Mouse (Mus musculus): ENCODE data around the gene Ear10. TPM values are rescaled to one million over a fixed set of nuclear protein-coding genes. Genes with fewer than 3 reads are reported as not detected.
"Not testable (repeated sequence)": the region's sequence is repeated elsewhere in the genome, so short reads cannot be mapped to it uniquely, and the experiment has no call there.

Ear10 gene
- polyA plus RNA-seq, 1 experiment from 2014 or later: not detected

- H3K9ac ChIP-seq (ENCODE audit: low read length); H3K9me3 ChIP-seq (replicated peaks; ENCODE audit: control insufficient read depth, low read length); ATAC-seq (replicated peaks; ENCODE audit: extremely low read depth, insufficient read depth, low FRiP score); H3K4me2 ChIP-seq (ENCODE audit: low read depth, low read length); H3K27ac ChIP-seq (ENCODE audit: low read length); H3K36me3 ChIP-seq (ENCODE audit: control insufficient read depth, insufficient read depth); H3K27me3 ChIP-seq (ENCODE audit: control insufficient read depth, insufficient read depth, low read length); H3K4me1 ChIP-seq (ENCODE audit: control insufficient read depth, insufficient read depth, low read length); H3K4me3 ChIP-seq (ENCODE audit: low read length): not testable (repeated sequence)
- 69% methylated on average over 3 of the region's 3 CpGs for WGBS
Measured at GRCm38 (mm10) chr14:43898577-43898976, 24.8 kb downstream of the Ear10 start.

DNA sequence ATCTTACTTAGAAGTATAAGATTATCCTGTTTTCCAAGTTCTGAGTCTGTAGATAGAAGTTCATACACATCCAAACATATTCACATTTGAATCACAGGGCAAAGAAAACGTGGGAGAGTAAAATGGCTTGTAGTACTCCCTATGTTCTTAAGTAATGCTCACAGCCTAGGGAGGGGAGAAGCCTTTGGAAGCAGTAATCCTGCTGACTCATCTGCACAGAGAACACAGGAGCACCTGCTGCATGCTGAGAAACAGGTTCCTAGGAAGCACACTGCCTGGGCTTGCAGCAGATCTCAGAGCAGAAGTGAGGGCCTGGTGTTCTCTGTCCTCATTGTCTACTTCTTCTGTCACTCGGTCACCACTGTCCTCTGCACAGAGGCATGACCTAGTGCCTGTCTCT is 28.0 kb downstream of the Ear10 start:
- H3K36me3 ChIP-seq (ENCODE audit: control insufficient read depth, insufficient read depth); H3K4me2 ChIP-seq (ENCODE audit: low read depth, low read length); H3K4me3 ChIP-seq (ENCODE audit: low read length); ATAC-seq (replicated peaks; ENCODE audit: extremely low read depth, insufficient read depth, low FRiP score); H3K4me1 ChIP-seq (ENCODE audit: control insufficient read depth, insufficient read depth, low read length); H3K27me3 ChIP-seq (ENCODE audit: control insufficient read depth, insufficient read depth, low read length); H3K9ac ChIP-seq (ENCODE audit: low read length); H3K27ac ChIP-seq (ENCODE audit: low read length); H3K9me3 ChIP-seq (replicated peaks; ENCODE audit: control insufficient read depth, low read length): not testable (repeated sequence)
- 46% methylated on average over 1 of the region's 2 CpGs for WGBS

DNA sequence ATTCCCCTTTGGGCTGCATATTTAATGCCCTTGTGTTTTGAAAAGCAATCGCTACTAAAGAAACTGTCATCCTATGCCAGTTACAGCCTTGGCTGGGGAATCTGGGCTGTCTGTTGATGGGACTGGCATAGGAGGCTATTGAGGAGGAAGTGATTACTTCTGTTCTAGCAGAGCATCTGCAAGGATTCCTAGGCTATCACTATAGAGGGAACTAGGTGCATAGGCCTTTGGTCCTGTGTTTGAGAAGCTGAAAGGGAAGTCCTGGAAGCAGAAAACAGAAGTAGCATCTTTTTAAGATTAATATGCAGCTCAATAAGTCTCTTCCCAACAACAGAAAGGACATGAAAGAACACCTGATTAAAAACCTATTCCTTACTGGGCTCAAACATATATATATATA is 32.1 kb downstream of the Ear10 start:
- WGBS: 100% methylated on average over 1 of the region's 1 CpGs
- H3K27ac ChIP-seq (ENCODE audit: low read length); ATAC-seq (replicated peaks; ENCODE audit: extremely low read depth, insufficient read depth, low FRiP score); H3K36me3 ChIP-seq (ENCODE audit: control insufficient read depth, insufficient read depth); H3K27me3 ChIP-seq (ENCODE audit: control insufficient read depth, insufficient read depth, low read length); H3K4me1 ChIP-seq (ENCODE audit: control insufficient read depth, insufficient read depth, low read length); H3K4me2 ChIP-seq (ENCODE audit: low read depth, low read length); H3K4me3 ChIP-seq (ENCODE audit: low read length); H3K9ac ChIP-seq (ENCODE audit: low read length); H3K9me3 ChIP-seq (replicated peaks; ENCODE audit: control insufficient read depth, low read length): not testable (repeated sequence)

DNA sequence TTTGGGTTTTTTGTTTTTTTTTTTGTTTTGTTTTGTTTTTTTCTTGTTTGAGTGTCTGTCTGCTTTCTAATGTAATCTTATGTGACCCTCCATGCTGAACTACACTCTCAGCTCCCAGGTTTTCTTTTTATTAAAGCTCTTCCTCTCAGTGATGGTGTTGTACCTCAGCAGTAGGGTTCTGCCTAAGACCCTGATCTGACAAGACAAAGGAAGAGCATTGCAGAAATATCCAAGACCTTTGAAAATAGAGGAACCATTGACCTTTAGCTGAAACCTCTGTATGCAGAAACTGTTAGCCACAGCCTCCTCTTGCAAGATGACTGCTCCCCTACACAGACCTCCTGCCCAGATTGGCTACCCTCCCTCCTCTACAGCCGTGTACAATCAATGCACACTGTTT is 37.1 kb downstream of the Ear10 start:
- H3K4me1 ChIP-seq (ENCODE audit: control insufficient read depth, insufficient read depth, low read length); H3K27ac ChIP-seq (ENCODE audit: low read length); H3K4me3 ChIP-seq (ENCODE audit: low read length); H3K9ac ChIP-seq (ENCODE audit: low read length); H3K4me2 ChIP-seq (ENCODE audit: low read depth, low read length); H3K36me3 ChIP-seq (ENCODE audit: control insufficient read depth, insufficient read depth); ATAC-seq (replicated peaks; ENCODE audit: extremely low read depth, insufficient read depth, low FRiP score); H3K9me3 ChIP-seq (replicated peaks; ENCODE audit: control insufficient read depth, low read length); H3K27me3 ChIP-seq (ENCODE audit: control insufficient read depth, insufficient read depth, low read length): not testable (repeated sequence)
- WGBS: 52% methylated on average over 1 of the region's 1 CpGs

DNA sequence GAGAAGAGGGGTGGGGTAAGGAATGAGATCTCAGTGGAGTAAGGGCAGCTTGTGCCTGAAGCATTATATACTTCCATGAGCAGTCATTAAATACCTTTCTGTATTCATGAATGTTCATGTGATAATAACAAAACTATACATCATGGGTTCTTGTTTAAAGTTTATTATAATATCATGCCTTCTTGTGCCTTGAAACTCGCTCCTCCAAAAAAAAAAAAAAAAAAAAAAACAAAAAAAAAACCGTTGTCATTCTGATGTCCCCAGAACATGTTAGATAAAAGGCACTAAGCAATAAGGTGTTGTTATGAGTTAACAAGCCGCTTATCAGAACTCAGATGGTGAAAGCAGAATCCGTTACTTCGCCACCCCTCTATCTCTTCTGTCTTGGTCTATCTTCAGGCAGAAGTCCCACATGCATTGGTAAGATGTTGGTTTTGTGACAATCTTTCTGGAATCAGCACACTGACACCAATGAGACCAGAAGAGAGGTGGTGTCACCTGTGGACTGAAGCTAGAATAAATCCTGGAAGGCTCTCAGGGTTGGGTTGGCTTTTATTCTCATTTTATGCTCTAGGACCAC is 43.3 kb downstream of the Ear10 start:
- H3K4me3 ChIP-seq (ENCODE audit: low read length); H3K4me2 ChIP-seq (ENCODE audit: low read depth, low read length); H3K9ac ChIP-seq (ENCODE audit: low read length); H3K27me3 ChIP-seq (ENCODE audit: control insufficient read depth, insufficient read depth, low read length); H3K4me1 ChIP-seq (ENCODE audit: control insufficient read depth, insufficient read depth, low read length); H3K27ac ChIP-seq (ENCODE audit: low read length); ATAC-seq (replicated peaks; ENCODE audit: extremely low read depth, insufficient read depth, low FRiP score); H3K9me3 ChIP-seq (replicated peaks; ENCODE audit: control insufficient read depth, low read length); H3K36me3 ChIP-seq (ENCODE audit: control insufficient read depth, insufficient read depth): not testable (repeated sequence)
- WGBS: 64% methylated on average over 5 of the region's 5 CpGs

DNA sequence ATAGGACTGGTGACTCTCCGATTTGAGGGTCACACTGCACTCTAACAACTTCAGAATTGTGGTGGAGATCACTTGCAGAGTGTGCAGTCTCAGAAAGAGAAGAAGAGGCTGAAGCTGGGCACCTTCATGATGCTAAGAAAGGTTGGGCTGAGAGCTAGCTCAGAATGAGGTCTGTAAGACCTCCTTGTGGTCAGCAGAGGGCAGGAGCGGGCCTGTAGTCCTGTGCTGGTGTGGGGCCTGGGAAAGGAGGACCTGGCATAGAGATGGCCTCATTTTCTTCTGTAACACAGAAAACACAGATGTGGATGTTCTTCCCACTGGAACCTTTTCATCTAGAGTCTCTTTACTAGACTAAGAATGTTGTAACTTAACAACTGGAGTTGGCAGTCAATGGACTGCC is 45.6 kb downstream of the Ear10 start:
- not testable (repeated sequence) for H3K4me2 ChIP-seq (ENCODE audit: low read depth, low read length); H3K27me3 ChIP-seq (ENCODE audit: control insufficient read depth, insufficient read depth, low read length); ATAC-seq (replicated peaks; ENCODE audit: extremely low read depth, insufficient read depth, low FRiP score); H3K36me3 ChIP-seq (ENCODE audit: control insufficient read depth, insufficient read depth); H3K27ac ChIP-seq (ENCODE audit: low read length); H3K9ac ChIP-seq (ENCODE audit: low read length); H3K4me1 ChIP-seq (ENCODE audit: control insufficient read depth, insufficient read depth, low read length); H3K4me3 ChIP-seq (ENCODE audit: low read length); H3K9me3 ChIP-seq (replicated peaks; ENCODE audit: control insufficient read depth, low read length)
- WGBS: 41% methylated on average over 1 of the region's 2 CpGs

DNA sequence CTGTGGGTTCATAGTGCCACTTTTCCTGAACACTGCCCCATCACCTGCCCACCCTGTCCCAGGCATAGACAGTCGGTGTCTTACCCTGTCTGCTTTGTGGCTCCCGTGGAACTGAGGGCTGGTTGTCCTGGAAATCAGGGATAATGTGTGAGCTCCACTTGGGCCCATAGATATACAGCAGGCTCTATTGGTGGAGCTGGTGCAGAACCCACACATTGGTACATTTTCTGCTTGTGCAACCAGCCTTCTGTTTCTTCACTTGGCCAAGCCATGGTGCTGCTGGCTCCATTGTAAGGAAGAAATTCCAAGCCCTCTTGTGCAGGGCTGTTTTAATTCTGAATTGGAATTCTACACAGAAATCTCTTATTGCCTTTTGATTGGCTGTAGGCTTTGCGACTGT is 47.9 kb downstream of the Ear10 start, which contains the start of gene Ear1:
Ear1 (minus strand) TSS at position 101 of the 400 bp plus-strand sequence.
- H3K27ac ChIP-seq (ENCODE audit: low read length); ATAC-seq (replicated peaks; ENCODE audit: extremely low read depth, insufficient read depth, low FRiP score); H3K4me3 ChIP-seq (ENCODE audit: low read length); H3K4me2 ChIP-seq (ENCODE audit: low read depth, low read length); H3K36me3 ChIP-seq (ENCODE audit: control insufficient read depth, insufficient read depth); H3K9me3 ChIP-seq (replicated peaks; ENCODE audit: control insufficient read depth, low read length); H3K27me3 ChIP-seq (ENCODE audit: control insufficient read depth, insufficient read depth, low read length); H3K9ac ChIP-seq (ENCODE audit: low read length); H3K4me1 ChIP-seq (ENCODE audit: control insufficient read depth, insufficient read depth, low read length): not testable (repeated sequence)
- WGBS: 83% methylated on average over 3 of the region's 3 CpGs

DNA sequence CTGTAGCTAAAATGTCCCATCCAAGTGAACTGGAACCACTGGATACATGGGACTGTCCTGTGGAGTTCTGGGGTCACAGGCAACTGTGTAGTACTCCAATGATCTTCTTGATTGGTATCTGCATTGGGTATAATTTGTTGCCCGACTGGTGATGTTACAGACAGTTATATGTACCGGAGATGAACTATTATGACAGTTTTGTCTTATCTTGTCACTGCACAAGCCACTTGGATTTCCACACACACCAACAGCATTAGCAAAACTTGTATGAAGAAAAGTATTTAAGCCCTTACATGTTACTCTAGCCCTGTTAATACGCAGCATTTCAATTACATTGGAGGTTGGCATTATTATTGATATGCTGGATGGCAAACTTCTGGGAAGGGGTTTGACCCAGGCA is 48.5 kb downstream of the Ear10 start:
- not testable (repeated sequence) for H3K9ac ChIP-seq (ENCODE audit: low read length); H3K4me1 ChIP-seq (ENCODE audit: control insufficient read depth, insufficient read depth, low read length); H3K27me3 ChIP-seq (ENCODE audit: control insufficient read depth, insufficient read depth, low read length); H3K9me3 ChIP-seq (replicated peaks; ENCODE audit: control insufficient read depth, low read length); H3K27ac ChIP-seq (ENCODE audit: low read length); H3K36me3 ChIP-seq (ENCODE audit: control insufficient read depth, insufficient read depth); ATAC-seq (replicated peaks; ENCODE audit: extremely low read depth, insufficient read depth, low FRiP score); H3K4me3 ChIP-seq (ENCODE audit: low read length); H3K4me2 ChIP-seq (ENCODE audit: low read depth, low read length)
- WGBS: 84% methylated on average over 3 of the region's 3 CpGs

All from heart, embryonic 16.5 days (tissue).